In the genomic region with DNA sequence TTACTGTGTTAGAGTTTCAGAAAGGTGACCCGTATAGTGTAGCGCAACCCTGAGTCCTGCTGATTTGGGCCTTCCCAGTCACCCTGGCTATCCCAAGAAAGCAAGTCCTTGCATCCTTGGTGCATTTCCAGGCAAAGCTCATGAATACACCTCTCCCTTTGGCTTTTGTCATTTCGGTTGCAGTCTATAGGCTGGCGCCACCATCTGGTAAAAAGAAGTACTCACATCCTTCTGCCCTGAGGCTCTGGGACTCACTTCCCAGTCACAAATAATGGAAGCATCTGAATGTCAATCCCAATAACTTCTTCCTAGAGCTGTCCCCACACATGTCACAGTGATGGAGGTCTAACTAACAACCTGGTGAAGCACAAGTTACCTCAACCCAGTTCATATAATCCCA, we compare ENCODE assay signal across 11 mouse cellular contexts. TPM values are rescaled to one million over a fixed set of nuclear protein-coding genes. Genes with fewer than 3 reads are reported as not detected.
DNase-seq lines count a peak whose midpoint lies in the region; ATAC-seq and TF ChIP-seq lines count a peak whose summit lies in the region.
"Had no signal": no experiment of that assay in that cellular context is flagged by ENCODE, and none has a peak within 500 bp of the region (broad histone marks: within the 10 kb centered on the region; RNA-seq: fewer than 3 reads in every experiment).

No protein-coding gene starts in this region.

- no peaks in the 10 kb centered on the region for H3K36me3 ChIP-seq in liver, postnatal 0 days (replicated peaks; ENCODE audit: insufficient read depth, low read length)
- no peaks in the 10 kb centered on the region for H3K36me3 ChIP-seq in liver, embryonic 12.5 days
- no peaks in the 10 kb centered on the region for H3K36me3 ChIP-seq in midbrain, embryonic 13.5 days
- H3K36me3 ChIP-seq: embryonic facial prominence, embryonic 15.5 days had no signal

- no peak overlapping the region for H3K27ac ChIP-seq in gastrocnemius, adult 2 months
- no peak overlapping the region for H3K27ac ChIP-seq in liver, postnatal 0 days (ENCODE audit: low read depth)
- H3K27ac ChIP-seq in liver, embryonic 12.5 days = no peak overlapping the region
- no peak overlapping the region for H3K27ac ChIP-seq in midbrain, embryonic 13.5 days
- H3K27ac ChIP-seq: embryonic facial prominence, embryonic 15.5 days had no signal

- POLR2A ChIA-PET in Patski (lab: Charles Lee) = interaction anchor here (0.6 kb wide), 1 partner anchor 129 kb away, joined by 3 read pairs; no protein-coding TSS in a partner anchor

- WGBS in liver, postnatal 0 days (ENCODE audit: insufficient replicate concordance) = 53% methylated on average over 4 of the region's 4 CpGs
- 47% methylated on average over 4 of the region's 4 CpGs for WGBS in liver, embryonic 12.5 days (ENCODE audit: insufficient replicate concordance)
- WGBS in midbrain, embryonic 13.5 days = 59% methylated on average over 4 of the region's 4 CpGs

- no peak overlapping the region for H3K4me3 ChIP-seq in gastrocnemius, adult 2 months
- H3K4me3 ChIP-seq in liver, postnatal 0 days (ENCODE audit: low read depth, low read length) = no peak overlapping the region
- H3K4me3 ChIP-seq in liver, embryonic 12.5 days = no peak overlapping the region
- H3K4me3 ChIP-seq in midbrain, embryonic 13.5 days (replicated peaks) = no peak overlapping the region
- H3K4me3 ChIP-seq: embryonic facial prominence, embryonic 15.5 days had no signal

- no peaks in the 10 kb centered on the region for H3K9me3 ChIP-seq in liver, postnatal 0 days (ENCODE audit: low read length)
- no peaks in the 10 kb centered on the region for H3K9me3 ChIP-seq in liver, embryonic 12.5 days (replicated peaks)
- H3K9me3 ChIP-seq in midbrain, embryonic 13.5 days = no peaks in the 10 kb centered on the region
- H3K9me3 ChIP-seq: embryonic facial prominence, embryonic 15.5 days had no signal

- DNase-seq in gastrocnemius, adult 2 months = no peak
- DNase-seq in gastrocnemius, postnatal 4 days (ENCODE audit: low spot score in 2 of 2) = no peak
- no peak for DNase-seq in liver, postnatal 0 days
- no peak for DNase-seq in Patski (ENCODE audit: low read depth, low spot score)
- DNase-seq in left cerebral cortex, postnatal 25 days (ENCODE audit: low spot score in 2 of 2) = peak; percentile 27 to 51
- DNase-seq in thymus, postnatal 10 days (ENCODE audit: low spot score in 2 of 2) = no peak
- DNase-seq: right cerebral cortex, postnatal 25 days had no signal

- H3K9ac ChIP-seq in liver, postnatal 0 days (replicated peaks) = no peak overlapping the region
- no peak overlapping the region for H3K9ac ChIP-seq in liver, embryonic 12.5 days
- no peak overlapping the region for H3K9ac ChIP-seq in midbrain, embryonic 13.5 days (replicated peaks)
- H3K9ac ChIP-seq: embryonic facial prominence, embryonic 15.5 days had no signal

- no peaks in the 10 kb centered on the region for H3K27me3 ChIP-seq in liver, postnatal 0 days (ENCODE audit: insufficient read depth, low read length)
- no peaks in the 10 kb centered on the region for H3K27me3 ChIP-seq in liver, embryonic 12.5 days (replicated peaks)
- no peaks in the 10 kb centered on the region for H3K27me3 ChIP-seq in Patski
- no peaks in the 10 kb centered on the region for H3K27me3 ChIP-seq in midbrain, embryonic 13.5 days
- H3K27me3 ChIP-seq: embryonic facial prominence, embryonic 15.5 days had no signal

- peak; percentile 59 for TF ChIP-seq CTCF in gastrocnemius, adult 2 months (IDR thresholded peaks at IDR 0.05)
- peak; percentile 47 for TF ChIP-seq CTCF in liver, postnatal 0 days (IDR thresholded peaks at IDR 0.05; ENCODE audit: low read depth)
- peak; percentile 48 for TF ChIP-seq CTCF in Patski (IDR thresholded peaks at IDR 0.05)

- no peak for TF ChIP-seq EP300 in liver, postnatal 0 days (IDR thresholded peaks at IDR 0.05; ENCODE audit: low read depth)

- H3K4me2 ChIP-seq in liver, postnatal 0 days (ENCODE audit: low read depth, low read length) = no peak overlapping the region
- no peak overlapping the region for H3K4me2 ChIP-seq in liver, embryonic 12.5 days
- H3K4me2 ChIP-seq in midbrain, embryonic 13.5 days (replicated peaks) = no peak overlapping the region
- H3K4me2 ChIP-seq: embryonic facial prominence, embryonic 15.5 days had no signal

- in situ Hi-C loops in Patski (cut with MboI; ENCODE audit: low pct_unique_long_range_greater_than_20kb) = loop anchor here (5.0 kb wide), 2 partner anchors 64 to 204 kb away; no protein-coding TSS in a partner anchor

- ATAC-seq in liver, postnatal 0 days = no peak
- ATAC-seq in liver, embryonic 12.5 days = no peak
- ATAC-seq in Patski = no peak
- no peak for ATAC-seq in midbrain, embryonic 13.5 days

- CTCF ChIA-PET in Patski (lab: Charles Lee) = interaction anchor here (1.2 to 2.3 kb wide), 6 partner anchors 9 to 210 kb away, joined by 3 to 14 read pairs (median 7); no protein-coding TSS in a partner anchor

- H3K4me1 ChIP-seq in liver, postnatal 0 days (ENCODE audit: insufficient read depth) = no peaks in the 10 kb centered on the region
- no peaks in the 10 kb centered on the region for H3K4me1 ChIP-seq in liver, embryonic 12.5 days
- H3K4me1 ChIP-seq in midbrain, embryonic 13.5 days (replicated peaks) = no peaks in the 10 kb centered on the region
- H3K4me1 ChIP-seq: embryonic facial prominence, embryonic 15.5 days had no signal

- intact Hi-C loops in gastrocnemius, adult 2 months (cut with DNase I) = loop anchor here (5.0 kb wide), 2 partner anchors 64 to 209 kb away; no protein-coding TSS in a partner anchor
- intact Hi-C loops in left cerebral cortex, postnatal 25 days (cut with DNase I) = loop anchor here (2.0 to 5.0 kb wide), 2 partner anchors 114 to 206 kb away; no protein-coding TSS in a partner anchor

RNA-seq across cellular contexts. Expression of gene Kcnma1, which starts 54.4 kb away (rescaled TPM):
- 10 to 100 TPM; 52.6 to 80.4 TPM for total RNA-seq in gastrocnemius, adult 2 months (2021)
- 10 to 100 TPM; 26.6 to 32.2 TPM for total RNA-seq in gastrocnemius, postnatal 4 days (2021)
- 0.04 and 0.08 TPM in 2 replicates for polyA plus RNA-seq in liver, postnatal 0 days (2015; fragmentation: Nextera tagmentation; extraction: Ambion mirVana)
- polyA plus RNA-seq in liver, embryonic 12.5 days (2016; fragmentation: Nextera tagmentation; extraction: Ambion mirVana) = not detected in 2 replicates
- polyA plus RNA-seq in Patski (2021) = 2.8 TPM
- total RNA-seq in left cerebral cortex, postnatal 25 days (2021) = 100 to 1,000 TPM; 183 to 192 TPM
- 8.1 and 10.6 TPM in 2 replicates for polyA plus RNA-seq in midbrain, embryonic 13.5 days (2015; fragmentation: Nextera tagmentation; extraction: Ambion mirVana)
- total RNA-seq: megakaryocyte progenitor cell, adult 5-6 weeks had no signal

Comparison
In these comparisons a context has a peak if more than half of its experiments do, and no peak if none do; other contexts are left out.
1. DNase-seq: peak in left cerebral cortex, postnatal 25 days (2 of 2); none in gastrocnemius, adult 2 months (single experiment), gastrocnemius, postnatal 4 days (0 of 2), liver, postnatal 0 days (single experiment), Patski (single experiment) and thymus, postnatal 10 days (0 of 2).
2. Peak in every context shown above with its lines, with median percentiles within 50 percentile points of each other: CTCF ChIP-seq.